Mouse (Mus musculus) erythroblast, embryonic 14.5 days (primary cell): ENCODE results near the gene Elf1. TPM values are rescaled to one million over a fixed set of nuclear protein-coding genes. Genes with fewer than 3 reads are reported as not detected.

Experiments
- H3K27me3 ChIP-seq: 2 replicates; pipeline ENCODE4 v1.6.1; 2012; ENCODE audit warnings: inconsistent platforms; ENCODE audit not compliant: control insufficient read depth
- H3K36me3 ChIP-seq: 2 replicates; pipeline ENCODE4 v1.6.1; 2012; ENCODE audit warnings: mild to moderate bottlenecking, inconsistent platforms; ENCODE audit not compliant: control insufficient read depth
- H3K4me1 ChIP-seq: 2 replicates; pipeline ENCODE4 v1.6.1; 2012; ENCODE audit warnings: inconsistent platforms; ENCODE audit not compliant: control insufficient read depth
- H3K4me3 ChIP-seq: replicated peaks from 2 replicates; pipeline ENCODE3; 2012; ENCODE audit warnings: moderate library complexity, mild to moderate bottlenecking, inconsistent platforms
- H3K9me3 ChIP-seq: 2 replicates; pipeline ENCODE4 v1.6.1; 2012; ENCODE audit warnings: low read length, inconsistent platforms, mixed read lengths; ENCODE audit not compliant: control insufficient read depth
- GATA1 ChIP-seq: IDR thresholded peaks from 2 replicates; pipeline ENCODE4 v1.6.1; 2012; ENCODE audit warnings: low read length, inconsistent platforms, mixed read lengths
- TAL1 ChIP-seq: IDR thresholded peaks from 3 replicates; pipeline ENCODE4 v1.6.1; 2012; ENCODE audit warnings: low read length, inconsistent platforms, mixed read lengths
- polyA plus RNA-seq: library from polyadenylated mRNA; stranded (reverse); fragments of >175 nt; gene quantifications from 2 replicates; pipeline ENCODE4 v1.2.3, GENCODE M21; 2012

The Elf1 gene
- polyA plus RNA-seq, 1 experiment: 0.69 TPM

- Histone ChIP-seq H3K27me3 (no peaks in the 10 kb centered on the region), H3K4me3 (no peak overlapping the region), H3K36me3 (peaks cover 76% of the 10 kb centered on the region), H3K4me1 (no peaks in the 10 kb centered on the region), H3K9me3 (no peaks in the 10 kb centered on the region)
- TF ChIP-seq GATA1: no peak
- no peak for TF ChIP-seq TAL1
Observed at GRCm38 (mm10) chr14:79573482-79574191, 92.6 kb downstream of the Elf1 start.

- no peak overlapping the region for H3K4me3 ChIP-seq
- H3K36me3 ChIP-seq: peaks cover 74% of the 10 kb centered on the region
- H3K4me1 ChIP-seq: no peaks in the 10 kb centered on the region
- TF ChIP-seq TAL1: no peak
- TF ChIP-seq GATA1: no peak
- H3K9me3 ChIP-seq: no peaks in the 10 kb centered on the region
- no peaks in the 10 kb centered on the region for H3K27me3 ChIP-seq
Observed at GRCm38 (mm10) chr14:79574361-79574760, 93.4 kb downstream of the Elf1 start.

GRCm38 (mm10) chr14:79583526-79584245 is 102.7 kb downstream of the Elf1 start:
- H3K4me1 ChIP-seq: peaks cover 22% of the 10 kb centered on the region
- no peaks in the 10 kb centered on the region for H3K27me3 ChIP-seq
- H3K36me3 ChIP-seq: peaks cover 47% of the 10 kb centered on the region
- no peaks in the 10 kb centered on the region for H3K9me3 ChIP-seq
- no peak for TF ChIP-seq GATA1
- TF ChIP-seq TAL1: no peak
- no peak overlapping the region for H3K4me3 ChIP-seq

GRCm38 (mm10) chr14:79586499-79587138 is 105.6 kb downstream of the Elf1 start:
- peak overlapping the region; percentile 93 for H3K4me3 ChIP-seq
- peaks cover 33% of the 10 kb centered on the region for H3K4me1 ChIP-seq
- peaks cover 24% of the 10 kb centered on the region for H3K36me3 ChIP-seq
- no peaks in the 10 kb centered on the region for H3K27me3 ChIP-seq
- TF ChIP-seq GATA1 (no peak), TAL1 (no peak)
- no peaks in the 10 kb centered on the region for H3K9me3 ChIP-seq

GRCm38 (mm10) chr14:79587139-79587851 is 106.3 kb downstream of the Elf1 start, which contains the start of gene Sugt1:
Gene Sugt1 (plus strand): TSS chr14:79587691.
- Histone ChIP-seq H3K4me1 (peaks cover 33% of the 10 kb centered on the region), H3K4me3 (peak within 1 kb of the TSS; percentile 93), H3K36me3 (peaks cover 21% of the 10 kb centered on the region), H3K9me3 (no peaks in the 10 kb centered on the region), H3K27me3 (no peaks in the 10 kb centered on the region)
- TF ChIP-seq GATA1: no peak
- TF ChIP-seq TAL1: no peak

GRCm38 (mm10) chr14:79587852-79588229 is 106.8 kb downstream of the Elf1 start:
- no peak for TF ChIP-seq TAL1
- no peak for TF ChIP-seq GATA1
- H3K4me1 ChIP-seq: peaks cover 34% of the 10 kb centered on the region
- peak overlapping the region; percentile 93 for H3K4me3 ChIP-seq
- H3K36me3 ChIP-seq: peaks cover 18% of the 10 kb centered on the region
- H3K27me3 ChIP-seq: no peaks in the 10 kb centered on the region
- no peaks in the 10 kb centered on the region for H3K9me3 ChIP-seq

GRCm38 (mm10) chr14:79588534-79588951 is 107.5 kb downstream of the Elf1 start:
- Histone ChIP-seq H3K9me3 (no peaks in the 10 kb centered on the region), H3K4me3 (peak overlapping the region; percentile 93), H3K4me1 (peaks cover 34% of the 10 kb centered on the region), H3K36me3 (peaks cover 13% of the 10 kb centered on the region), H3K27me3 (no peaks in the 10 kb centered on the region)
- no peak for TF ChIP-seq TAL1
- TF ChIP-seq GATA1: no peak

GRCm38 (mm10) chr14:79589401-79589800 is 108.4 kb downstream of the Elf1 start:
- TF ChIP-seq TAL1 (no peak), GATA1 (no peak)
- peaks cover 15% of the 10 kb centered on the region for H3K36me3 ChIP-seq
- H3K4me1 ChIP-seq: peaks cover 34% of the 10 kb centered on the region
- no peaks in the 10 kb centered on the region for H3K9me3 ChIP-seq
- no peaks in the 10 kb centered on the region for H3K27me3 ChIP-seq
- H3K4me3 ChIP-seq: no peak overlapping the region

GRCm38 (mm10) chr14:79590916-79591315 is 109.9 kb downstream of the Elf1 start:
- no peaks in the 10 kb centered on the region for H3K27me3 ChIP-seq
- no peak overlapping the region for H3K4me3 ChIP-seq
- peaks cover 28% of the 10 kb centered on the region for H3K36me3 ChIP-seq
- H3K4me1 ChIP-seq: peaks cover 33% of the 10 kb centered on the region
- H3K9me3 ChIP-seq: no peaks in the 10 kb centered on the region
- TF ChIP-seq TAL1 (no peak), GATA1 (no peak)
